Mouse (Mus musculus): Measurements from ENCODE around the gene Esrrb. TPM values are rescaled to one million over a fixed set of nuclear protein-coding genes. Genes with fewer than 3 reads are reported as not detected.

Gene Esrrb
- total RNA-seq (2017) = 0.12 TPM in 1 of 2 replicates, not detected in the other

GRCm38 (mm10) chr12:86360696-86361631, at the start of gene Esrrb:
Esrrb (plus strand) TSS chr12:86361117.
- no peak for ATAC-seq (ENCODE audit: extremely low read depth, insufficient number of reproducible peaks, low FRiP score, poor library complexity, severe bottlenecking)

GRCm38 (mm10) chr12:86320629-86321028, 40.3 kb upstream of the Esrrb start:
- ATAC-seq (ENCODE audit: extremely low read depth, insufficient number of reproducible peaks, low FRiP score, poor library complexity, severe bottlenecking) = no peak

- no peak for ATAC-seq (ENCODE audit: extremely low read depth, insufficient number of reproducible peaks, low FRiP score, poor library complexity, severe bottlenecking)
Measured at GRCm38 (mm10) chr12:86324297-86324696, 36.6 kb upstream of the Esrrb start.

GRCm38 (mm10) chr12:86329813-86330212, 31.1 kb upstream of the Esrrb start:
- no peak for ATAC-seq (ENCODE audit: extremely low read depth, insufficient number of reproducible peaks, low FRiP score, poor library complexity, severe bottlenecking)

- no peak for ATAC-seq (ENCODE audit: extremely low read depth, insufficient number of reproducible peaks, low FRiP score, poor library complexity, severe bottlenecking)
Measured at GRCm38 (mm10) chr12:86330684-86331083, 30.2 kb upstream of the Esrrb start.

- ATAC-seq (ENCODE audit: extremely low read depth, insufficient number of reproducible peaks, low FRiP score, poor library complexity, severe bottlenecking) = no peak
Measured at GRCm38 (mm10) chr12:86331248-86331647, 29.7 kb upstream of the Esrrb start.

GRCm38 (mm10) chr12:86336209-86336608, 24.7 kb upstream of the Esrrb start:
- ATAC-seq (ENCODE audit: extremely low read depth, insufficient number of reproducible peaks, low FRiP score, poor library complexity, severe bottlenecking) = no peak

- no peak for ATAC-seq (ENCODE audit: extremely low read depth, insufficient number of reproducible peaks, low FRiP score, poor library complexity, severe bottlenecking)
Measured at GRCm38 (mm10) chr12:86336887-86337286, 24.0 kb upstream of the Esrrb start.

- ATAC-seq (ENCODE audit: extremely low read depth, insufficient number of reproducible peaks, low FRiP score, poor library complexity, severe bottlenecking) = no peak
Measured at GRCm38 (mm10) chr12:86349477-86349876, 11.4 kb upstream of the Esrrb start.

- ATAC-seq (ENCODE audit: extremely low read depth, insufficient number of reproducible peaks, low FRiP score, poor library complexity, severe bottlenecking) = no peak
Measured at GRCm38 (mm10) chr12:86359406-86359805, 1.5 kb upstream of the Esrrb start.

- no peak for ATAC-seq (ENCODE audit: extremely low read depth, insufficient number of reproducible peaks, low FRiP score, poor library complexity, severe bottlenecking)
Measured at GRCm38 (mm10) chr12:86359873-86360272, 1.0 kb upstream of the Esrrb start.

- ATAC-seq (ENCODE audit: extremely low read depth, insufficient number of reproducible peaks, low FRiP score, poor library complexity, severe bottlenecking) = no peak
Measured at GRCm38 (mm10) chr12:86364285-86364684, 3.4 kb downstream of the Esrrb start.

GRCm38 (mm10) chr12:86364756-86365155, 3.8 kb downstream of the Esrrb start:
- ATAC-seq (ENCODE audit: extremely low read depth, insufficient number of reproducible peaks, low FRiP score, poor library complexity, severe bottlenecking) = no peak

GRCm38 (mm10) chr12:86370611-86371383, 9.9 kb downstream of the Esrrb start:
- ATAC-seq (ENCODE audit: extremely low read depth, insufficient number of reproducible peaks, low FRiP score, poor library complexity, severe bottlenecking) = no peak

GRCm38 (mm10) chr12:86374286-86374685, 13.4 kb downstream of the Esrrb start:
- ATAC-seq (ENCODE audit: extremely low read depth, insufficient number of reproducible peaks, low FRiP score, poor library complexity, severe bottlenecking) = no peak

- ATAC-seq (ENCODE audit: extremely low read depth, insufficient number of reproducible peaks, low FRiP score, poor library complexity, severe bottlenecking) = no peak
Measured at GRCm38 (mm10) chr12:86379672-86380213, 18.8 kb downstream of the Esrrb start.

- ATAC-seq (ENCODE audit: extremely low read depth, insufficient number of reproducible peaks, low FRiP score, poor library complexity, severe bottlenecking) = no peak
Measured at GRCm38 (mm10) chr12:86383803-86384202, 22.9 kb downstream of the Esrrb start.

- no peak for ATAC-seq (ENCODE audit: extremely low read depth, insufficient number of reproducible peaks, low FRiP score, poor library complexity, severe bottlenecking)
Measured at GRCm38 (mm10) chr12:86387671-86388270, 26.9 kb downstream of the Esrrb start.

- ATAC-seq (ENCODE audit: extremely low read depth, insufficient number of reproducible peaks, low FRiP score, poor library complexity, severe bottlenecking) = no peak
Measured at GRCm38 (mm10) chr12:86394773-86395172, 33.9 kb downstream of the Esrrb start.

Data from neutrophil, adult 5-6 weeks (primary cell).